Mouse (Mus musculus): ENCODE measurements around the gene Mpp3. TPM values are rescaled to one million over a fixed set of nuclear protein-coding genes. Genes with fewer than 3 reads are reported as not detected.

Gene Mpp3
- polyA plus RNA-seq (2015; fragmentation: Nextera tagmentation; extraction: Ambion mirVana) = 0.56 and 0.72 TPM in 2 replicates

DNA sequence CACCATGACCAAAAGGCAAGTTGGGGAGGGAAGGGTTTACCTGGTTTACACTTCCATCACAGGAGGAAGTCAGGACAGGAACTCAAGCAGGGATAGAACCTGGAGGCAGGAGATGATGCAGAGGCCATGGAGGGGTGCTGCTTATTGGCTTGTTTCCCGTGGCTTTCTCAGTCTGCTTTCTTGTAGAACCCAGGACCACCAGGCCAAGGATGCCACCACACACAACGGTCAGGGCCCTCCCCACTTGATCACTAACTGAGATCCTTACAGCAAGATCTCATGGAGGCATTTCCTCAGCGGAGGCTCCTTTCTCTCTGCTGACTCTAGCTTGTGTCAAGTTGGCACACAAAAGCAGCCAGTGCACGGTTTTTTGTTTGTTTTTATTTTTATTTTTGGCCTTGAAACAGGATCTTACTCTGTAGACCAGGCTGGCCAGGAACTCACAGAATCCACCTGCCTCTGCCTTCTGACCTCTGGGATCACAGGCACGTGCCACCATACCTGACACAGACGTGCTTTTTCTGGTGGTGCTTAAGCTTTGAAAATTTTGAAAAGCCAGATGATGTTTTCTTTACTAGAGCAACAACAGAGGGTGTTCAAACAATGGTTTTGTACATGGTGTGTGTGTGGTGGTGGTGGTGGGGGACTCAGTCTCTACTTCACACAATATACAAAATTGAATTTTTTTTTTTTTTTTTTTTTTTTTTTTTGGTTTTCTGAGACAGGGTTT is at the start of gene Mpp3:
Gene Mpp3 (minus strand): TSS at position 375 of the 730 bp plus-strand sequence.
- Histone ChIP-seq H3K27ac (ENCODE audit: low read depth) (no peak within 1 kb of the TSS), H3K4me1 (ENCODE audit: insufficient read depth) (0 out of 2 replicates have a peak, but pooled peaks cover 5% of the 10 kb centered on the region), H3K4me3 (ENCODE audit: low read depth, low read length) (no peak within 1 kb of the TSS), H3K9ac (replicated peaks) (no peak within 1 kb of the TSS), H3K4me2 (ENCODE audit: low read depth, low read length) (peak within 1 kb of the TSS; percentile 73), H3K36me3 (replicated peaks; ENCODE audit: insufficient read depth, low read length) (no peaks in the 10 kb centered on the region; the same call in 1 of the 2 replicates), H3K27me3 (ENCODE audit: insufficient read depth, low read length) (peaks cover 24% of the 10 kb centered on the region), H3K9me3 (ENCODE audit: low read length) (no peaks in the 10 kb centered on the region)
- 66% methylated on average over 6 of the region's 6 CpGs for WGBS (ENCODE audit: insufficient replicate concordance)
- DNase-seq (no peak), ATAC-seq (no peak)
- TF ChIP-seq CTCF (IDR thresholded peaks at IDR 0.05; ENCODE audit: low read depth) (no peak), EP300 (IDR thresholded peaks at IDR 0.05; ENCODE audit: low read depth) (no peak)

DNA sequence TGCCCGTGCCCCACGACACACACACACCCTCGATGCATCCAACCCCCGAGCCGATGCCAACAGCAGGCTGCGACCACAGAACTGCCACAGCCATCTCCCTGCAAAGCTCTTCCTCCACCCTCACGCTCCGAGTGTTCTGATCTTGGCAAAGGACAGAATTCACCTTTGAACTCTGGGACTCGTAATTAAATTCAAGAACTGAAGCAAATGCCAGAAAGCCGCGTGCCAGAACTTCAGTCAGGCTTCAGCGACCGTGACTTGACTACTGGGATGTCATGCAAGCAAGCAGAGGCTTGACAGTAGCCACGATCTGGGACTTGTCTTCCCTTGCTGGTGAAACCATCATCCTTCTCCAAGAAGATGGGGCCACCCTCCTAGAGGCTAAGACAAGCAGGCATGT is 45.5 kb upstream of the Mpp3 start:
- ATAC-seq (no peak), DNase-seq (no peak)
- TF ChIP-seq CTCF (IDR thresholded peaks at IDR 0.05; ENCODE audit: low read depth) = no peak
- TF ChIP-seq EP300 (IDR thresholded peaks at IDR 0.05; ENCODE audit: low read depth) = no peak
- H3K27me3 ChIP-seq (ENCODE audit: insufficient read depth, low read length) = 0 out of 2 replicates have a peak, but pooled peaks cover 4% of the 10 kb centered on the region
- 80% methylated on average over 14 of the region's 14 CpGs for WGBS (ENCODE audit: insufficient replicate concordance)
- H3K4me2 ChIP-seq (ENCODE audit: low read depth, low read length) = no peak overlapping the region
- no peak overlapping the region for H3K27ac ChIP-seq (ENCODE audit: low read depth)
- no peak overlapping the region for H3K4me3 ChIP-seq (ENCODE audit: low read depth, low read length)
- H3K9me3 ChIP-seq (ENCODE audit: low read length) = no peaks in the 10 kb centered on the region
- no peak overlapping the region for H3K9ac ChIP-seq (replicated peaks)
- H3K4me1 ChIP-seq (ENCODE audit: insufficient read depth) = no peaks in the 10 kb centered on the region
- no peaks in the 10 kb centered on the region for H3K36me3 ChIP-seq (replicated peaks; ENCODE audit: insufficient read depth, low read length)

DNA sequence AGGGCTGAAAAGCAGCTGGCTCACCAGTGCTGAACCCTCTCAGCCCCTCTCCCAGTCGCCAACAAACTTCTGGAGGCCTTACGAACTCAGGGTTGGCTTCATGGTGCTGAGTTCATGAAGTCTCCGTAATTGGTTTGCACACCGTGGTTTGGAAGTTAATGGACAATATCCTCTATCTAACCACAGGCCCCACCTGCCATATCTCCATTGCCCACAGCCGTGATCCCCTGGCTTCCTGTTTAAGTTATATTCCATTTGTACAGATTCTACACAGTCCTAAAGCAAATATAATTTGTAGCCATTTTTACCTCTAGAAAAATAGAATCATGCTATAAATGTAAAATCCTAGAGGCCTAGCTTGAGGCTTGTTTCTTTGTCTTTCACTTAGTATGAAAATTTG is 44.5 kb upstream of the Mpp3 start:
- H3K36me3 ChIP-seq (replicated peaks; ENCODE audit: insufficient read depth, low read length) = no peaks in the 10 kb centered on the region
- no peak overlapping the region for H3K4me3 ChIP-seq (ENCODE audit: low read depth, low read length)
- DNase-seq (no peak), ATAC-seq (no peak)
- no peaks in the 10 kb centered on the region for H3K4me1 ChIP-seq (ENCODE audit: insufficient read depth)
- 47% methylated on average over 5 of the region's 5 CpGs for WGBS (ENCODE audit: insufficient replicate concordance)
- H3K27ac ChIP-seq (ENCODE audit: low read depth) = no peak overlapping the region
- H3K9me3 ChIP-seq (ENCODE audit: low read length) = no peaks in the 10 kb centered on the region
- TF ChIP-seq EP300 (IDR thresholded peaks at IDR 0.05; ENCODE audit: low read depth) (no peak), CTCF (IDR thresholded peaks at IDR 0.05; ENCODE audit: low read depth) (no peak)
- no peak overlapping the region for H3K4me2 ChIP-seq (ENCODE audit: low read depth, low read length)
- H3K9ac ChIP-seq (replicated peaks) = no peak overlapping the region
- 0 out of 2 replicates have a peak, but pooled peaks cover 4% of the 10 kb centered on the region for H3K27me3 ChIP-seq (ENCODE audit: insufficient read depth, low read length)

DNA sequence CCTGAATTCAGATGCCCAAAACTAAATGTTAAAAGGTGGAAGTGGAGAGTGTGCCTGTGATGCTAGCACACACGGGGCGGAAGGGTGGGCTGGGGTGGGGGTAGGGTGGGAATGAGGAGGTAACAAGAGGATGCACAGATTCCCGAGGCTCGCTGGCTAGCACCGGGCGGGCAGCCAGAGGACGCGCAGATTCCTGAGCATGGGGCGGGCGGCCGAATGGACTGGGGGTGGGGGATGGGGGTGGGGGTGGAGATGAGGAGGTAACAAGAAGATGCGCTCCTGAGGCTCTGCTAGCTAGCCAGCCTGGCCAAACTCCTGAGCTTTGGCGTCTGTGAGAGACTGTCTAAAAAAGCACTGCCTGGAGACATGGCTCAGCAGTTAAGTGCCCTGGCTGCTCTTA is 42.2 kb upstream of the Mpp3 start:
- no peaks in the 10 kb centered on the region for H3K4me1 ChIP-seq (ENCODE audit: insufficient read depth)
- no peak overlapping the region for H3K9ac ChIP-seq (replicated peaks)
- DNase-seq (no peak), ATAC-seq (no peak)
- H3K4me2 ChIP-seq (ENCODE audit: low read depth, low read length) = no peak overlapping the region
- WGBS (ENCODE audit: insufficient replicate concordance) = 21% methylated on average over 13 of the region's 13 CpGs
- H3K4me3 ChIP-seq (ENCODE audit: low read depth, low read length) = no peak overlapping the region
- H3K9me3 ChIP-seq (ENCODE audit: low read length) = no peaks in the 10 kb centered on the region
- no peaks in the 10 kb centered on the region for H3K36me3 ChIP-seq (replicated peaks; ENCODE audit: insufficient read depth, low read length)
- 0 out of 2 replicates have a peak, but pooled peaks cover 4% of the 10 kb centered on the region for H3K27me3 ChIP-seq (ENCODE audit: insufficient read depth, low read length)
- H3K27ac ChIP-seq (ENCODE audit: low read depth) = no peak overlapping the region
- TF ChIP-seq CTCF (IDR thresholded peaks at IDR 0.05; ENCODE audit: low read depth) (no peak), EP300 (IDR thresholded peaks at IDR 0.05; ENCODE audit: low read depth) (no peak)

DNA sequence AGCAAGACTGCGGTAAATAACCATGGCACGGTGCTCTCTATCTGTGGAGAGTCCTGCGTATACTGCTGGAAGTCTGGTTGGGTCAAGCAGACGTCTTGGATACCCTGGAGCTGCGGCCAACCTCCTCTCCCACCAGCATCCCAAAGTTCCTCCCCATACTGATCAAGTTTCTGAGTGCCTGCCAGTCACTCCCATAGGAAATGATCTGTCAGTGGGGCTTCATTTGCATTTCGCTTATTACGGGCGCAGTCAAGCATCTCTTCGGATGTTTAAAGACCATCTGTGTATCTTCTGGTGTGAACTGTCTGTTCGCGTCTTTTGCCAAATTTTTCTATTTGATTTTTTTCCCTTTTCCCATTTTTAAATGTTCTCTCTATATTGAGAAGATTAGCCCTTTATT is 41.4 kb upstream of the Mpp3 start:
- 0 out of 2 replicates have a peak, but pooled peaks cover 4% of the 10 kb centered on the region for H3K27me3 ChIP-seq (ENCODE audit: insufficient read depth, low read length)
- H3K4me2 ChIP-seq (ENCODE audit: low read depth, low read length) = no peak overlapping the region
- no peak for DNase-seq
- H3K9ac ChIP-seq (replicated peaks) = no peak overlapping the region
- TF ChIP-seq EP300 (IDR thresholded peaks at IDR 0.05; ENCODE audit: low read depth) (no peak), CTCF (IDR thresholded peaks at IDR 0.05; ENCODE audit: low read depth) (no peak)
- no peaks in the 10 kb centered on the region for H3K4me1 ChIP-seq (ENCODE audit: insufficient read depth)
- no peaks in the 10 kb centered on the region for H3K36me3 ChIP-seq (replicated peaks; ENCODE audit: insufficient read depth, low read length)
- no peak for ATAC-seq
- 69% methylated on average over 11 of the region's 11 CpGs for WGBS (ENCODE audit: insufficient replicate concordance)
- H3K9me3 ChIP-seq (ENCODE audit: low read length) = no peaks in the 10 kb centered on the region
- H3K4me3 ChIP-seq (ENCODE audit: low read depth, low read length) = no peak overlapping the region
- no peak overlapping the region for H3K27ac ChIP-seq (ENCODE audit: low read depth)

DNA sequence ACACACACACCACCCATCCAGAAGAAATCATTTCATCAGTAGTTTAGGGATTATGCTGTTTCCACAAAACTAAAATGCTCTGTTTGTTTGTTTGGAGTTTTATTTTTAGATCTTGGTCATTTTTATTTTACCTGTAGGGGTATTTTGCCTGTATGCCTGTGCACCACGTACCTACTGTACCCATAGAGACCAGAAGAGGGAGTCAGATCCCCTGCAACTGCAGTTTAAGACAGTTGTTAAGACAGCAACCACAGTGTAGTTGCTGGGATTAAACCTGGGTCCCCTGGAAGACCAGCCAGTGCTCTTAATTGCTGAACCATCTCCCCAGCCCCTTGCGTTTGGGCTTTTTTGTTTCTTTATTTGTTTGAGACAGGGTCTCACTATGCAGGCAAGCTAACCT is 40.7 kb upstream of the Mpp3 start:
- H3K27me3 ChIP-seq (ENCODE audit: insufficient read depth, low read length) = 0 out of 2 replicates have a peak, but pooled peaks cover 4% of the 10 kb centered on the region
- WGBS (ENCODE audit: insufficient replicate concordance) = 45% methylated on average over 2 of the region's 2 CpGs
- ATAC-seq (no peak), DNase-seq (no peak)
- no peak overlapping the region for H3K9ac ChIP-seq (replicated peaks)
- peak; percentile 62 for TF ChIP-seq CTCF (IDR thresholded peaks at IDR 0.05; ENCODE audit: low read depth)
- TF ChIP-seq EP300 (IDR thresholded peaks at IDR 0.05; ENCODE audit: low read depth) = no peak
- H3K9me3 ChIP-seq (ENCODE audit: low read length) = no peaks in the 10 kb centered on the region
- H3K4me2 ChIP-seq (ENCODE audit: low read depth, low read length) = no peak overlapping the region
- H3K27ac ChIP-seq (ENCODE audit: low read depth) = no peak overlapping the region
- H3K4me1 ChIP-seq (ENCODE audit: insufficient read depth) = no peaks in the 10 kb centered on the region
- H3K36me3 ChIP-seq (replicated peaks; ENCODE audit: insufficient read depth, low read length) = no peaks in the 10 kb centered on the region
- no peak overlapping the region for H3K4me3 ChIP-seq (ENCODE audit: low read depth, low read length)
